Mouse (Mus musculus): ENCODE results near the gene Gstp1.

DNA sequence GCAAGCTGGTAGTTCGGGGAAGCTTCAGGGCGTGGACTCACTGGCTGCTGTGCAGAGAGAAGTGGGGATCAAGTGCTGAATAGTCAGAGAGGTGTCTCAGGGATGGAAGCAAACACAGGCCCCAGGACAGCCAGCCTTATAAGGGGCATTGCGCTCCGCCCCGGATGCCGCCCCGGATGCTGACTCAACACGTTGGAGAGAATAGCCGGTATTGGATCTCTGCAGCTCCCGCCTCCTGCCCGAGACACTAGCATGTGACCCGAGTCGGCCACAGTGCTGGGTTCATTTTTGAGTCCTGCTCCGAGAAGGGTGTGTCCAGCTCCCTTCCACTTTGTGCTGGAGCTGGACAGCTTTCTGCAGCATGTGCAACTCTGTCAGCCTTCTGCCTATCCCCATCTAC, 4.3 kb upstream of the Gstp1 start:
- TF ChIP-seq CTCF (IDR thresholded peaks at IDR 0.05; ENCODE audit: low read depth) (no peak), EP300 (IDR thresholded peaks at IDR 0.05; ENCODE audit: low read depth) (no peak)

Data from heart, postnatal 0 days (tissue).